Comparison of ENCODE assay signal across 9 mouse cellular contexts in the genomic region with DNA sequence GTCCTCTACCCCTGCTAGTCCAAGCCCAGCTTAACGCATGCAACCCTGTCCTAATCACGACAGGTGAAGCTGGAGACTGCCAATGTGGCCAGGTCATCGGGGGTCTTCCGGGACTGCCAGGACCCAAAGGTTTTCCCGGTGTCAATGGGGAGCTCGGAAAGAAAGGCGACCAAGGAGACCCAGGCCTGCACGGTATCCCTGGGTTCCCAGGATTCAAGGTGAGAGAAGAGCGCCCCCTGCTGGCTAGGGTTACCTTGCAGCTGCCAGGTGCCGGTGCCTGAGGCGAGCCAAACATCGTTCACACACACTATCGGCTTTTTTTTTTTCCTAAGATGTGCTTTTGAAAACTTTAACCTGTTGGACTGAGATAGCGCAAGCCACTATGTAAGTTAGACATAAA. TPM values are rescaled to one million over a fixed set of nuclear protein-coding genes. Genes with fewer than 3 reads are reported as not detected.
A peak's percentile ranks its signal among the peaks of the same experiment; 100 is the strongest.
DNase-seq lines count a peak whose midpoint lies in the region; ATAC-seq and TF ChIP-seq lines count a peak whose summit lies in the region.
"Had no signal": no experiment of that assay in that cellular context is flagged by ENCODE, and none has a peak within 500 bp of the region (broad histone marks: within the 10 kb centered on the region; RNA-seq: fewer than 3 reads in every experiment).

No protein-coding gene starts in this region.

- 0 out of 2 replicates have a peak, but pooled peaks cover 2% of the 10 kb centered on the region for H3K36me3 ChIP-seq in liver, embryonic 12.5 days
- peaks cover 65% of the 10 kb centered on the region for H3K36me3 ChIP-seq in embryonic facial prominence, embryonic 10.5 days (replicated peaks)
- H3K36me3 ChIP-seq in lung, postnatal 0 days (ENCODE audit: insufficient read depth, low read length): peaks cover 35% of the 10 kb centered on the region
- H3K36me3 ChIP-seq: hindbrain, embryonic 15.5 days had no signal

- H3K27me3 ChIP-seq in liver, embryonic 12.5 days (replicated peaks): peaks cover 8% of the 10 kb centered on the region; the same call in 1 of the 2 replicates
- no peaks in the 10 kb centered on the region for H3K27me3 ChIP-seq in embryonic facial prominence, embryonic 10.5 days (replicated peaks; ENCODE audit: low read depth, poor library complexity, severe bottlenecking)
- H3K27me3 ChIP-seq in lung, postnatal 0 days (replicated peaks; ENCODE audit: insufficient read depth, low read length): no peaks in the 10 kb centered on the region
- H3K27me3 ChIP-seq: hindbrain, embryonic 15.5 days had no signal

- WGBS in liver, embryonic 12.5 days (ENCODE audit: insufficient replicate concordance): 51% methylated on average over 14 of the region's 14 CpGs
- 50% methylated on average over 14 of the region's 14 CpGs for WGBS in embryonic facial prominence, embryonic 10.5 days
- WGBS in lung, postnatal 0 days: 52% methylated on average over 14 of the region's 14 CpGs

- no peak overlapping the region for H3K4me2 ChIP-seq in liver, embryonic 12.5 days
- H3K4me2 ChIP-seq in lung, postnatal 0 days (replicated peaks; ENCODE audit: low read depth, low read length): no peak overlapping the region
- H3K4me2 ChIP-seq: hindbrain, embryonic 15.5 days had no signal

- no peak overlapping the region for H3K9ac ChIP-seq in liver, embryonic 12.5 days
- H3K9ac ChIP-seq in lung, postnatal 0 days (replicated peaks; ENCODE audit: low read depth): no peak overlapping the region
- H3K9ac ChIP-seq: hindbrain, embryonic 15.5 days had no signal

- ATAC-seq in liver, embryonic 12.5 days: no peak
- no peak for ATAC-seq in lung, postnatal 0 days

- no peak overlapping the region for H3K4me3 ChIP-seq in liver, embryonic 12.5 days
- H3K4me3 ChIP-seq in embryonic facial prominence, embryonic 10.5 days: no peak overlapping the region
- no peak overlapping the region for H3K4me3 ChIP-seq in lung, postnatal 0 days (ENCODE audit: low read depth, low read length)
- H3K4me3 ChIP-seq: hindbrain, embryonic 15.5 days had no signal

- no peak overlapping the region for H3K27ac ChIP-seq in liver, embryonic 12.5 days
- H3K27ac ChIP-seq in embryonic facial prominence, embryonic 10.5 days (replicated peaks): no peak overlapping the region
- H3K27ac ChIP-seq in lung, postnatal 0 days (ENCODE audit: low read length): no peak overlapping the region
- H3K27ac ChIP-seq: hindbrain, embryonic 15.5 days had no signal

- no peaks in the 10 kb centered on the region for H3K4me1 ChIP-seq in liver, embryonic 12.5 days
- H3K4me1 ChIP-seq in embryonic facial prominence, embryonic 10.5 days: peaks cover 16% of the 10 kb centered on the region
- no peaks in the 10 kb centered on the region for H3K4me1 ChIP-seq in lung, postnatal 0 days (ENCODE audit: insufficient read depth, low read depth, low read length)

- TF ChIP-seq EP300 in lung, postnatal 0 days (IDR thresholded peaks at IDR 0.05): no peak

- DNase-seq in cerebellum, adult 11-12 months: peak; percentile 16
- no peak for DNase-seq in cerebellum, adult 9-10 months
- peak; percentile 52 for DNase-seq in liver
- DNase-seq in adrenal gland, adult 18-20 months (ENCODE audit: low spot score in 2 of 2): peak; percentile 37 to 62
- peak; percentile 71 for DNase-seq in embryonic facial prominence, embryonic 10.5 days (ENCODE audit: low spot score)
- DNase-seq in lung, postnatal 0 days (ENCODE audit: low spot score): peak; percentile 56
- peak; percentile 60 for DNase-seq in thymus, postnatal 14 days

- peak; percentile 76 for TF ChIP-seq CTCF in lung, postnatal 0 days (IDR thresholded peaks at IDR 0.05)

- H3K9me3 ChIP-seq in liver, embryonic 12.5 days (replicated peaks): no peaks in the 10 kb centered on the region
- no peaks in the 10 kb centered on the region for H3K9me3 ChIP-seq in embryonic facial prominence, embryonic 10.5 days
- H3K9me3 ChIP-seq in lung, postnatal 0 days (ENCODE audit: low read length): no peaks in the 10 kb centered on the region
- H3K9me3 ChIP-seq: hindbrain, embryonic 15.5 days had no signal

RNA-seq across cellular contexts. Expression of a gene that starts 57.4 kb away (rescaled TPM):
- 3.8 and 3.9 TPM in 2 replicates for polyA plus RNA-seq in liver, embryonic 12.5 days (2016; fragmentation: Nextera tagmentation; extraction: Ambion mirVana)
- total RNA-seq in adrenal gland, adult 18-20 months (2021): 1 to 10 TPM; 6.9 to 7.5 TPM
- polyA plus RNA-seq in embryonic facial prominence, embryonic 10.5 days (2016; fragmentation: Nextera tagmentation; extraction: Ambion mirVana): 1.4 and 2.5 TPM in 2 replicates
- 17.8 and 19.9 TPM in 2 replicates for polyA plus RNA-seq in lung, postnatal 0 days (2015; fragmentation: Nextera tagmentation; extraction: Ambion mirVana)
